Mouse (Mus musculus) urinary bladder, adult 2 months (tissue): Measurements from ENCODE around the gene Pde9a. TPM values are rescaled to one million over a fixed set of nuclear protein-coding genes. Genes with fewer than 3 reads are reported as not detected.
"Not testable (repeated sequence)": the region's sequence is repeated elsewhere in the genome, so short reads cannot be mapped to it uniquely, and the experiment has no call there.

ENCODE experiments used
- DNase-seq: peaks from one replicate; pipeline ENCODE4 v3.0.0; 2022; ENCODE audit warnings: low spot score
- polyA plus RNA-seq: library from polyadenylated mRNA; depleted of rRNA; stranded (reverse); fragments of >200 nt; gene quantifications from 2 replicates; pipeline ENCODE4 v1.2.3, GENCODE M21; 2012; rRNA removed

Gene Pde9a
- polyA plus RNA-seq = 33.1 and 35.0 TPM in 2 replicates

DNA sequence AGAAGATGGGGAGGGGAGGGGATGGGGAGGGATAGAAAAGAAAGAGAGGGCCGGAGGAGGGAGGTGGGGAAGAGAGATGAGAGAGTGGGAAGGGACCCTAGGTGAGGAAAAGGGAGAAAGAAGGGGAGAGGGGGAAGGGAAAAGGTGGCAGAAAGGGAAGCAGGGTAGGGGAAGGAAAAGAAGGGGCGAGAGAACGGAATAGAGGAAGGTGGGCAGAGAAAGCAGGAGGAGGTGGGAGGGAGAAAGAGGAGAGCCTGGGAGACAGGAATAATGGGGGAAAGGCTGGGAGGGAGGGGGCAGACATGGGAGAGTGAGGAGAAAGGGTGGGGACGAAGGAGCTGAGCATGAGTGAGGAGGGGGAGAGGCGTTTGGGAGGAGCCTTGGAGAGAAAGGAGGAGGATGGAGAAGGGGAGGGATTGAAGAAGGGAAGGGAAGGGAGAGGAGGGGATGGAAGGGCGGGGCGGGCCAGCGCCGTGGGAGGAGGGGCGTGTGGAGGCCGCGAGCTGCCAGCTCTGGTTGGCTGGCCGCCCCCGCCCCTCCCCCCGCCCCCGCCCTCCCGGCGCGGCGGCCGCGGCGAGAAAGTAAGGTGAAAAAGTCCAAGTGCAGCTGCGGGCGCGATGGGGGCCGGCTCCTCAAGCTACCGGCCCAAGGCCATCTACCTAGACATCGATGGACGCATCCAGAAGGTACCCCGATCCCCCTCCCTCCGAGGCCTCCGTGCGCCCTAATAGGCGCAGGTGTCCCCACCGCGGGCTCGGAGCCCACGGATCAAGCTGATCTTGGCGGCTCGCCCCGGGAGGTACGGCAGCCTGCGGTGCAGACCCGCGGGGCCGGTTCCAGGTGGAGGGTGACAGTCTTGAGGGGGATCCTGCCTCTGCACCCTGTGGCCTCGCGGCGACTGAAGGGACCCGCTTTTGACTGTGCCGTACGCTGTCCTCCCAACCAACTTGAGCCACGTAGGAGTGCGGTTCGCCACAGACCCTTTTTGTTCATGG lies at the start of gene Pde9a:
TSS of gene Pde9a (plus strand) at position 540 of the 995 bp plus-strand sequence.
- DNase-seq = peak; percentile 58

DNA sequence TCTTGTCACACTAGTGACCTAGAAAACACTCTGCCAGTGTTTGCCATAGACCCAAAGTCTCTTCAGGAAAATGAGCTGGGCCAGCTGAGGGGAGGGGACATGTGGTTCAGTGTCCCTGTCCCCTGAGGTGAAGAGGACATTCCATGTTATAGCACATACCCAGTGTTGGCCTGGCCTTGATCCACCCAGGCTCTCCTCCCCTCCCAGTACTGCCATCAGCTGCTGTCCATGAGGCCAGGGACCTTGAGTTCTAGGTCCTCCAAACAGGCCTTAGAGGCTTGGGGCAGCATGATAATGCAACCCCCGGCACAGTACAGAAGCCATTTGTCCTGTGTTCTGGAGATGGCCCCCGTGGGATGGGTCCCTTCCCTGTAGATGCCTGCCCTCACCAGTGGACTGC lies 46.2 kb upstream of the Pde9a start:
- DNase-seq = no peak

GRCm38 (mm10) chr17:31342191-31342590 lies 43.8 kb upstream of the Pde9a start:
- DNase-seq = no peak

DNA sequence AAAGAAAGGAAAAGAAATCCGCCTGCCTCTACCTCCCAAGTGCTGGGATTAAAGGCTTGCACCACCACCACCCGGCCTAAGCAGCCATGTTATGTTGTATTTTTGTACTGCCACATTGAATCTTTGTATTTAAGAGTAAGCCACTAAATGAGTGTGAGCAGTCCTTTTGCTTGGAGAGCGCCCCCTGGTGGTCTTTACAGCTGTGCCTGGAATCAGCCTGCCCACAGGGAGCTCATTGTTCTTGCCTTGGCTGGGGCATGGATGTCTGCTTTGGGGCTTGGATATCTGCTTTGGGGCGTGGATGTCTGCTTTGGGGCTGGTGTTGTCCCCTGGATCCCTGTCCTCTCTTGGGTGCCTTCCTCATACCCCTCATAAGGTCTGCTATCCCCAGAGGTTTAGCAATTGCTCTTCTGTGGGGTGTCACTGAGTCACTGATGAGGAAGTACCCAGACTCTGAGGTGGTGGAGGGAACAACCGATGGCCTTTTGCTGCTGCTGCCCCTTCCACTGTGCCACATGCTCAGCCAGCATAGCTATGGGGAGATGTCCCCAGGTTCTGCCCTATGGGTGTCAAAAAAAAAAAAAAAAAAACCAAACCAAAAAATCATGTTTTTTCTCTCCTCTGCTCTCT lies 41.7 kb upstream of the Pde9a start:
- DNase-seq = peak; percentile 45

GRCm38 (mm10) chr17:31344816-31345215 lies 41.2 kb upstream of the Pde9a start:
- DNase-seq = no peak

GRCm38 (mm10) chr17:31348129-31348528 lies 37.9 kb upstream of the Pde9a start:
- no peak for DNase-seq

DNA sequence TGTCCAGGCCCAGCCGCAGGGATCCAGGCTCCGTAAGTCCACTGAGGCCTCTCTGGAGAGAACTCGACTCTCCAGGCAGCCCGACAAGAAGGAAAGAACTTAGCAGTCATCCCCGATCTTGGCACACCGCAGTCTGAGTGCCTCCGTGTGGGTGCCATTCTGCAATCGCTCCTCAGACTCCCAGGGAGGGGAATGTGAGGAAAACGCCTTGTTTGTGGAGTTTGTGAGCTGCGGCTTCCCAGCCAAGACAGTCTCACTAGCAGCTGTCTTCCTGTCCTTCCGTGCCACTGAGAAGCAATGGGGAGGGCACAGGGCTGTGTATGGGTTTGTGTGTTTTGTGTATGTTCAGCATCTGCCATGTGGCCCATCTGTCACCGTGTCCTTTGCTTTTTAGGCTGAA lies 36.6 kb upstream of the Pde9a start:
- no peak for DNase-seq

- DNase-seq = no peak
Measured at GRCm38 (mm10) chr17:31351984-31352383, 34.0 kb upstream of the Pde9a start.

DNA sequence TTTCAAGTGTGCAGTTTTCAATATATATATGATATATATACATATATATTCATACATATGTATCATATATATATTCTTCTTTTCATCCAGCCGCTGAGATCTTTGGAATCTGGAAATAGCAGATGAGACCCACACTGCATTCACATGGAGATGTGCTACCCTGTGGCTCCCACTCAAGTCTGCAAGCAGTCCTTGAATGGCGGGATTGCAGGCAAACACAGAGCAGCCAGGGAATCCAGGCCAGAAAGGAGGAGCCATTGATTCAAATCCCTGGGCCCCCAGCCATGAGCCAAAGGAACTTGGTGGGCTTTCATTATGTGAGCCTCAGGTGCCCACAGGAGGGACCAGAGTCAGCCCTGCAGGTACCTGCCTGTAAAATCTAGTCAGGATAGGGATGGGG lies 32.8 kb upstream of the Pde9a start:
- no peak for DNase-seq

GRCm38 (mm10) chr17:31354684-31355083 lies 31.3 kb upstream of the Pde9a start:
- not testable (repeated sequence) for DNase-seq

GRCm38 (mm10) chr17:31355792-31356502 lies 30.1 kb upstream of the Pde9a start:
- no peak for DNase-seq

- no peak for DNase-seq
Measured at GRCm38 (mm10) chr17:31360582-31360981, 25.4 kb upstream of the Pde9a start.

DNA sequence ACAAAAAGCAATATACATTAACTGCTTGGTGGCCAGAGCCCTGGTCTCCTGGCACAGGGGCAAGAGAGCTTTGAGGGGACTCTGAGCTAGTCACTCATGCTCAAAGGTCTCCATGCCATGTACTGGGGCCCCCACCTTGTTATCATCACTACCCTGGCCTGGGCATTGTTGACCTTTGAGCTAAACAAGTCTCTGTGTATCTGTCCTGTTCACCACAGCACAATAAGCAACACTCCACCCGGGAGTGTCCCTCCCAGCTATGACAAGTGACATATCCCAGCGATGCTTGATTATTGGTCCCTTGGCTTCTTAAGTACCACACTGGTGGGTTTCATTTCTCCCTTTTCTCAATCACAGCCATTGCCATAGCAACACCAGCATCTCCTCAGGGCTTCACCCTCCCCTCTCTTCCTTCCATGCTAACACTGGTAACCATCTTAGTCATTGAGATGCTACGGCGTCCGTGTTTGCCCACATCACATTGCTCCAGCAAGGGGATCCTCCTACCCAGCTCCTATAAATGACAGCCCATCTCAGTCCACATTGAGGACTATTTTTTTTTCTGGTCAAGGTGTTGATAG lies 20.3 kb upstream of the Pde9a start:
- no peak for DNase-seq

- no peak for DNase-seq
Measured at GRCm38 (mm10) chr17:31370221-31370620, 15.8 kb upstream of the Pde9a start.

DNA sequence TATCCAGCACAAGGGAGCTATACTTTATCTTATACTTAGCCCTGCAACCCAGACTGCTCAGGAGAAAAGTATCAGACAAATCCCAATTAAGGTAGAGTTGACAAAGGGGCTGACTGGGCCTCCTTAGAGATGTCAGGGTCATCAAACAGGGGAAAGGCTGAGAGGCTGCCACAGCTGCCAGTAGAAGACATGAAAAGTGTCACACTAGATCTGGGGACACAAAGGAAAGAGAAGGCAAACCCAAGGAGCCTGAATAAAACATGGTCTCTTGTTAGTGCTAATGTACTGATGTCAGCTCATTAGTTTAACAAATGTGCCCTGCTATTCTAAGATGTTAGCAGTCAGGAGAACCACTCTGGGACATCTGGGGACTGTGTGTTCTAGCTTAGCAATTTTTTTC lies 15.1 kb upstream of the Pde9a start:
- no peak for DNase-seq

- no peak for DNase-seq
Measured at GRCm38 (mm10) chr17:31377961-31378360, 8.0 kb upstream of the Pde9a start.

DNA sequence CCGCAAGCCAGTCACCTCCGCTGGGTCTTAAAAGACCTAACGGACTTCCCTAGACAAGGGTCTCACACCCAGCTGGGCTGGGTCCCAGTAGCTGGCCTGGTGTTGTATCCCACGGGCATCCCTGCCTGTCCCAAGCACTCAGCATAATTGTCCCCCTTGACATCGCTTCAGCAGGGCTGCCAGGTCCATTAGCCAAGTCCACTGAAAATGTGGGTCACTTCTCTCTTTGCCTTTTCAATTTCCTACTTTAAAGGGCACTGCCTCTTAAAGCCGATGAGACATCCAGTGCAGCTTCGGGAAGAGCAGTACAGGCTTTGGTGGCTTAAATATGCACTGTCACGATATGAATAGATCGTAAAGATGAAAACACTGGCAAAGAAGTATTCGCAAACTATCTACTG lies 7.6 kb upstream of the Pde9a start:
- DNase-seq = no peak

- no peak for DNase-seq
Measured at GRCm38 (mm10) chr17:31379086-31379485, 6.9 kb upstream of the Pde9a start.

GRCm38 (mm10) chr17:31379863-31380262 lies 6.1 kb upstream of the Pde9a start:
- DNase-seq = no peak

GRCm38 (mm10) chr17:31383320-31383719 lies 2.7 kb upstream of the Pde9a start:
- no peak for DNase-seq

DNA sequence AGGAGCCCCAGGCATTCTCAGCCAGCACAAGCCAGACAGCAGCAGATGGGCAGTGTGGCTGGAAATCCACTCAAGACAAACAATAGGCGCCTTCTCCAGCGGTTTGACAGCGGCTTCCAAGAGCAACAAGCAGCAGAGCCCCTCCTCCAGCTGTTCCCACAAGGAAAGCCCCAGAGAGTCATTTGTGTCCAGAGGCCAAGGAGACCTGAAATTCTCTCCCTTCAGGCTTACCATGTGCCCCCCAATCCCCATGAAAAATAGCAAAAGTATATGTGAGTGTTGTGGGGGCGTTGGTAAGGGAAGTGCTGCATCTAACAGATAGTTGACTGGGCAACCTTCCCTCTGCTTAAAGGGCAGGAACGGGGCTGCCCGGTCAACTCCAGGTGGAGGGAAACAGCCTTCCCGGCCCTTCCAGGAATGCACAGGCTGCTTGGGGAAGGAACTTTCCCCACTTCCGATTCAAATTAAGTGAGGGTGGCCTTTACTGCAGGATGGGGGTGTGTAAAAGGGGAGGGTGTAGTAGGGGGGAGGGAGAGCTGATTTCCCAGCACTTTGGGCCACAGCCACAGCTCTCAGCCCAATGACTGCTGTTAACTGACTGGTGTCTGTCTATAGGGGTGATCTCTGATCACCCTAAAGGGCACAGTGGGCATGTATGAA lies 912 bp upstream of the Pde9a start:
- no peak for DNase-seq
